Mouse (Mus musculus) C2C12 (cell line): ENCODE results near the gene Prnp.

ENCODE experiments used
- CTCF ChIP-seq: IDR thresholded peaks from one replicate; pipeline ENCODE4 v1.5.1; 2011; ENCODE audit not compliant: control insufficient read depth, insufficient read depth, insufficient read length
- MAX ChIP-seq: IDR thresholded peaks from one replicate; pipeline ENCODE4 v1.6.1; 2011; ENCODE audit warnings: mild to moderate bottlenecking, control low read depth
- MYOD1 ChIP-seq: IDR thresholded peaks from one replicate; pipeline ENCODE4 v1.6.1; 2011; ENCODE audit warnings: low read depth; ENCODE audit not compliant: control insufficient read depth, insufficient read length

- TF ChIP-seq MYOD1: no peak
- no peak for TF ChIP-seq CTCF
- no peak for TF ChIP-seq MAX
Measured at GRCm38 (mm10) chr2:131933013-131933412, 23.3 kb downstream of the Prnp start.
